Comparison of ENCODE assay signal across 19 mouse cellular contexts in the genomic region with DNA sequence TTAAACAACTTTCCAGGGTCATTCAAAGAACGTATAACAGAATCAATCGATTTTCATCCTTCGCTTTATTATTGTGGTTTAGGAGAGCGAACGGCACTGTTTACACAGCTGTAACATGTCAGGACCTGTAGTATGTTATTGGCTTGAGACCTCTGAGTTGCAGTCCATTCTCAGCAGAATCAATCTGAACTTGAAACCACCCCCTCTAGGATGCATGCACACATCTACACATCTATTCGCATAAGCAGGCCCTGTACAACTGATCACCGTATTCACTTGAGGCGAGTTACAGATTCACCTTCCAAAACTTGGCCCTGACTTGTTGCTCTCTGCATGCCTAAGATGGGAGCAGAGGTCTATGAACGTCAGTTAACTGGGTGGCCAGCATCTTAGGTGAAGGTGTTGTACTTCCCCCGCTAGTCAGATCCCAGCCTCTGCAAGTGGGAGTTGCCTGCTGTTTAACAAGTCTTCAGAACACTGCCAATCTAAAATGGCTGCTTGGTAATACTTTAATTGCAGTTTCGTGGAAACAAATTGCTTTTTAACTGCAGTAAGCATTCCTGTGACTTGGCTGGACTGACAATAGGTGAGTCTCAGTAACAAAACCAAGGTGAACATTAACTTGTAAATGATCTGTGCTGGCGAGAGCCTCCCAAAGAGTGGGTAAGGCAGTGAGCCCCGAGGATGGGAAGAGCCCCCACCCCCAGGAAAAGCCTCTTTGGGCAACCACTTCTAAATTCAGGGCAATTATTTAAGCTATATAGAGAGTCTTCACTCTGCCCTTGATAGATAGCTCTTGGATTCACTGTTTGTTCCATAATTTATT. TPM values are rescaled to one million over a fixed set of nuclear protein-coding genes. Genes with fewer than 3 reads are reported as not detected.
DNase-seq lines count a peak whose midpoint lies in the region; ATAC-seq and TF ChIP-seq lines count a peak whose summit lies in the region.
"Had no signal": no experiment of that assay in that cellular context is flagged by ENCODE, and none has a peak within 500 bp of the region (broad histone marks: within the 10 kb centered on the region; RNA-seq: fewer than 3 reads in every experiment).

No protein-coding gene starts in this region.

- no peaks in the 10 kb centered on the region for H3K4me1 ChIP-seq in embryonic facial prominence, embryonic 11.5 days (ENCODE audit: control insufficient read depth, insufficient read depth, low read length)
- H3K4me1 ChIP-seq in embryonic facial prominence, embryonic 10.5 days = peaks cover 35% of the 10 kb centered on the region
- peaks cover 6% of the 10 kb centered on the region for H3K4me1 ChIP-seq in intestine, embryonic 16.5 days (ENCODE audit: control insufficient read depth, insufficient read depth, low read length)
- H3K4me1 ChIP-seq in kidney, embryonic 15.5 days = peaks cover 10% of the 10 kb centered on the region
- peaks cover 6% of the 10 kb centered on the region; the same call in 1 of the 2 replicates for H3K4me1 ChIP-seq in limb, embryonic 14.5 days (ENCODE audit: control insufficient read depth, insufficient read depth, low read length)
- H3K4me1 ChIP-seq: liver, embryonic 15.5 days had no signal

- no peak overlapping the region for H3K9ac ChIP-seq in embryonic facial prominence, embryonic 11.5 days (replicated peaks; ENCODE audit: low read length)
- no peak overlapping the region for H3K9ac ChIP-seq in intestine, embryonic 16.5 days (ENCODE audit: low read depth, low read length)
- no peak overlapping the region for H3K9ac ChIP-seq in kidney, embryonic 15.5 days
- no peak overlapping the region for H3K9ac ChIP-seq in limb, embryonic 14.5 days (ENCODE audit: low read depth, low read length, severe bottlenecking)
- H3K9ac ChIP-seq: embryonic facial prominence, embryonic 13.5 days; hindbrain, embryonic 14.5 days; liver, embryonic 15.5 days had no signal

- H3K9me3 ChIP-seq in embryonic facial prominence, embryonic 11.5 days (replicated peaks; ENCODE audit: control insufficient read depth, low read length) = no peaks in the 10 kb centered on the region
- H3K9me3 ChIP-seq in embryonic facial prominence, embryonic 10.5 days = no peaks in the 10 kb centered on the region
- no peaks in the 10 kb centered on the region for H3K9me3 ChIP-seq in intestine, embryonic 16.5 days (ENCODE audit: control insufficient read depth, low read length)
- H3K9me3 ChIP-seq in kidney, embryonic 15.5 days (replicated peaks) = no peaks in the 10 kb centered on the region
- H3K9me3 ChIP-seq in limb, embryonic 14.5 days (ENCODE audit: control insufficient read depth, low read length) = no peaks in the 10 kb centered on the region
- H3K9me3 ChIP-seq: embryonic facial prominence, embryonic 13.5 days; liver, embryonic 15.5 days had no signal

- WGBS in embryonic facial prominence, embryonic 11.5 days = 56% methylated on average over 13 of the region's 13 CpGs
- WGBS in embryonic facial prominence, embryonic 10.5 days = 59% methylated on average over 13 of the region's 13 CpGs
- 53% methylated on average over 13 of the region's 13 CpGs for WGBS in intestine, embryonic 16.5 days
- WGBS in kidney, embryonic 15.5 days = 46% methylated on average over 13 of the region's 13 CpGs
- 54% methylated on average over 13 of the region's 13 CpGs for WGBS in limb, embryonic 14.5 days

- TF ChIP-seq POLR2A in limb, embryonic 14.5 days (IDR thresholded peaks at IDR 0.05; ENCODE audit: borderline replicate concordance, extremely low read depth, insufficient read depth, insufficient read length) = no peak

- ATAC-seq in embryonic facial prominence, embryonic 11.5 days (replicated peaks; ENCODE audit: insufficient number of reproducible peaks, low FRiP score, low TSS enrichment, low read depth) = peak; percentile 45; the same call in 1 of the 2 replicates
- ATAC-seq in intestine, embryonic 16.5 days = peak; percentile 47
- ATAC-seq in kidney, embryonic 15.5 days (replicated peaks; ENCODE audit: low FRiP score) = peak; percentile 85
- ATAC-seq in limb, embryonic 14.5 days (ENCODE audit: low FRiP score, low read depth) = peak; percentile 25; the same call in 1 of the 2 replicates

- DNase-seq in embryonic facial prominence, embryonic 11.5 days (ENCODE audit: low spot score) = no peak
- no peak for DNase-seq in embryonic facial prominence, embryonic 10.5 days (ENCODE audit: low spot score)
- no peak for DNase-seq in limb, embryonic 14.5 days (ENCODE audit: low spot score)
- DNase-seq in natural killer cell, adult 2 months (ENCODE audit: low spot score in 2 of 2) = no peak
- DNase-seq in cerebellum, adult 9-10 months = no peak
- no peak for DNase-seq in cerebellum, postnatal 36 days
- DNase-seq: cerebellum, postnatal 14 days; gastrocnemius, postnatal 14 days; heart, postnatal 14 days; left cerebral cortex, postnatal 4 days; lung, postnatal 10 days; midbrain, embryonic 14.5 days; right cerebral cortex, adult 18-20 months had no signal

- H3K27me3 ChIP-seq in embryonic facial prominence, embryonic 11.5 days (ENCODE audit: control insufficient read depth, insufficient read depth, low read length) = no peaks in the 10 kb centered on the region
- H3K27me3 ChIP-seq in embryonic facial prominence, embryonic 10.5 days (replicated peaks; ENCODE audit: low read depth, poor library complexity, severe bottlenecking) = no peaks in the 10 kb centered on the region
- H3K27me3 ChIP-seq in intestine, embryonic 16.5 days (replicated peaks; ENCODE audit: control insufficient read depth, insufficient read depth, low read length) = no peaks in the 10 kb centered on the region
- H3K27me3 ChIP-seq in kidney, embryonic 15.5 days = no peaks in the 10 kb centered on the region
- H3K27me3 ChIP-seq in limb, embryonic 14.5 days (ENCODE audit: control insufficient read depth, insufficient read depth, low read length) = no peaks in the 10 kb centered on the region
- H3K27me3 ChIP-seq: embryonic facial prominence, embryonic 13.5 days; liver, embryonic 15.5 days had no signal

- H3K4me3 ChIP-seq in embryonic facial prominence, embryonic 11.5 days (ENCODE audit: low read depth, low read length) = no peak overlapping the region
- H3K4me3 ChIP-seq in embryonic facial prominence, embryonic 10.5 days = no peak overlapping the region
- H3K4me3 ChIP-seq in intestine, embryonic 16.5 days (ENCODE audit: low read length) = no peak overlapping the region
- no peak overlapping the region for H3K4me3 ChIP-seq in kidney, embryonic 15.5 days (replicated peaks)
- H3K4me3 ChIP-seq in limb, embryonic 14.5 days (replicated peaks; ENCODE audit: low read length) = no peak overlapping the region
- H3K4me3 ChIP-seq: embryonic facial prominence, embryonic 13.5 days; liver, embryonic 15.5 days had no signal

- H3K36me3 ChIP-seq in embryonic facial prominence, embryonic 11.5 days (replicated peaks; ENCODE audit: control insufficient read depth, insufficient read depth, low read depth, low read length) = no peaks in the 10 kb centered on the region; the same call in 1 of the 2 replicates
- H3K36me3 ChIP-seq in embryonic facial prominence, embryonic 10.5 days (replicated peaks) = peaks cover 37% of the 10 kb centered on the region
- H3K36me3 ChIP-seq in intestine, embryonic 16.5 days (ENCODE audit: control insufficient read depth, insufficient read depth, low read length) = peaks cover 16% of the 10 kb centered on the region; the same call in 1 of the 2 replicates
- H3K36me3 ChIP-seq in kidney, embryonic 15.5 days = peaks cover 34% of the 10 kb centered on the region
- peaks cover 39% of the 10 kb centered on the region for H3K36me3 ChIP-seq in limb, embryonic 14.5 days (ENCODE audit: control insufficient read depth, insufficient read depth, low read length)

- H3K27ac ChIP-seq in embryonic facial prominence, embryonic 11.5 days (replicated peaks; ENCODE audit: low read depth, low read length) = no peak overlapping the region
- H3K27ac ChIP-seq in embryonic facial prominence, embryonic 10.5 days (replicated peaks) = no peak overlapping the region
- 0 out of 2 replicates have a peak overlapping the region, but pooled peaks have one; percentile 34 for H3K27ac ChIP-seq in intestine, embryonic 16.5 days (ENCODE audit: low read length)
- H3K27ac ChIP-seq in kidney, embryonic 15.5 days = peak overlapping the region; percentile 59
- no peak overlapping the region for H3K27ac ChIP-seq in limb, embryonic 14.5 days (replicated peaks; ENCODE audit: low read depth, low read length)
- H3K27ac ChIP-seq: embryonic facial prominence, embryonic 13.5 days; hindbrain, embryonic 14.5 days; liver, embryonic 15.5 days had no signal

- no peak overlapping the region for H3K4me2 ChIP-seq in embryonic facial prominence, embryonic 11.5 days (ENCODE audit: low read depth, low read length)
- H3K4me2 ChIP-seq in intestine, embryonic 16.5 days (ENCODE audit: low read depth, low read length) = no peak overlapping the region
- 0 out of 2 replicates have a peak overlapping the region, but pooled peaks have one; percentile 0 for H3K4me2 ChIP-seq in kidney, embryonic 15.5 days
- no peak overlapping the region for H3K4me2 ChIP-seq in limb, embryonic 14.5 days (replicated peaks; ENCODE audit: low read depth, low read length, severe bottlenecking)
- H3K4me2 ChIP-seq: embryonic facial prominence, embryonic 13.5 days; heart, embryonic 11.5 days; hindbrain, embryonic 14.5 days; liver, embryonic 15.5 days had no signal

RNA-seq across cellular contexts. Expression of a gene that starts 19.5 kb away (rescaled TPM):
- polyA plus RNA-seq in embryonic facial prominence, embryonic 11.5 days (2014; fragmentation: Nextera tagmentation; extraction: Ambion mirVana) = 104 TPM in 2 replicates
- polyA plus RNA-seq in embryonic facial prominence, embryonic 10.5 days (2016; fragmentation: Nextera tagmentation; extraction: Ambion mirVana) = 61.2 and 66.3 TPM in 2 replicates
- 49.5 and 57.2 TPM in 2 replicates for polyA plus RNA-seq in intestine, embryonic 16.5 days (2015; fragmentation: Nextera tagmentation; extraction: Ambion mirVana)
- polyA plus RNA-seq in kidney, embryonic 15.5 days (2015; fragmentation: Nextera tagmentation; extraction: Ambion mirVana) = 58.6 and 62.0 TPM in 2 replicates
- polyA plus RNA-seq in limb, embryonic 14.5 days (2012; rRNA removed) = 137 and 161 TPM in 2 replicates
- polyA plus RNA-seq in limb, embryonic 14.5 days (2014; fragmentation: Nextera tagmentation; extraction: Ambion mirVana) = 87.9 and 93.7 TPM in 2 replicates

Comparison
In these comparisons a context has a peak if more than half of its experiments do, and no peak if none do; other contexts are left out.
1. ATAC-seq: peak in every context shown above with its lines; median percentile 85 in kidney, embryonic 15.5 days; 47 in intestine, embryonic 16.5 days; 45 in embryonic facial prominence, embryonic 11.5 days; 25 in limb, embryonic 14.5 days.
2. H3K27ac ChIP-seq: peak in intestine, embryonic 16.5 days (single experiment) and kidney, embryonic 15.5 days (single experiment); none in embryonic facial prominence, embryonic 11.5 days (single experiment), embryonic facial prominence, embryonic 10.5 days (single experiment) and limb, embryonic 14.5 days (single experiment).